Mouse (Mus musculus): ENCODE data around the gene Etnk1. TPM values are rescaled to one million over a fixed set of nuclear protein-coding genes. Genes with fewer than 3 reads are reported as not detected.

The Etnk1 gene
- polyA plus RNA-seq, 1 experiment: 113 TPM

- H3K27me3 ChIP-seq (ENCODE audit: control insufficient read depth, insufficient read depth, low read length): no peaks in the 10 kb centered on the region
- DNase-seq: no peak
- no peak for TF ChIP-seq POLR2A (IDR thresholded peaks at IDR 0.05; ENCODE audit: control insufficient read depth, extremely low read depth, insufficient read depth, low read length, poor library complexity)
- no peak for TF ChIP-seq CTCF (IDR thresholded peaks at IDR 0.05; ENCODE audit: borderline replicate concordance, control insufficient read depth, extremely low read depth, insufficient read depth, low read length, poor library complexity)
- H3K27ac ChIP-seq (ENCODE audit: control insufficient read depth, insufficient read depth, low read length): peak overlapping the region; percentile 14; the same call in 1 of the 2 replicates
- H3K4me1 ChIP-seq (replicated peaks; ENCODE audit: control insufficient read depth, insufficient read depth, low read length): peaks cover 37% of the 10 kb centered on the region
- H3K36me3 ChIP-seq (ENCODE audit: control insufficient read depth, insufficient read depth, low read length): peaks cover 49% of the 10 kb centered on the region
- H3K4me3 ChIP-seq (ENCODE audit: control insufficient read depth, insufficient read depth, low read length): no peak overlapping the region
- WGBS: 95% methylated on average over 4 of the region's 4 CpGs
Observed at GRCm38 (mm10) chr6:143174226-143174625, 7.2 kb downstream of the Etnk1 start.

GRCm38 (mm10) chr6:143174906-143175656, 8.1 kb downstream of the Etnk1 start:
- DNase-seq: peak; percentile 49
- Histone ChIP-seq H3K27me3 (ENCODE audit: control insufficient read depth, insufficient read depth, low read length) (no peaks in the 10 kb centered on the region), H3K4me3 (ENCODE audit: control insufficient read depth, insufficient read depth, low read length) (no peak overlapping the region), H3K27ac (ENCODE audit: control insufficient read depth, insufficient read depth, low read length) (no peak overlapping the region), H3K4me1 (replicated peaks; ENCODE audit: control insufficient read depth, insufficient read depth, low read length) (peaks cover 34% of the 10 kb centered on the region), H3K36me3 (ENCODE audit: control insufficient read depth, insufficient read depth, low read length) (peaks cover 54% of the 10 kb centered on the region)
- no peak for TF ChIP-seq POLR2A (IDR thresholded peaks at IDR 0.05; ENCODE audit: control insufficient read depth, extremely low read depth, insufficient read depth, low read length, poor library complexity)
- no peak for TF ChIP-seq CTCF (IDR thresholded peaks at IDR 0.05; ENCODE audit: borderline replicate concordance, control insufficient read depth, extremely low read depth, insufficient read depth, low read length, poor library complexity)
- WGBS: 52% methylated on average over 3 of the region's 3 CpGs

GRCm38 (mm10) chr6:143176076-143176475, 9.1 kb downstream of the Etnk1 start:
- DNase-seq: no peak
- no peak for TF ChIP-seq CTCF (IDR thresholded peaks at IDR 0.05; ENCODE audit: borderline replicate concordance, control insufficient read depth, extremely low read depth, insufficient read depth, low read length, poor library complexity)
- no peak for TF ChIP-seq POLR2A (IDR thresholded peaks at IDR 0.05; ENCODE audit: control insufficient read depth, extremely low read depth, insufficient read depth, low read length, poor library complexity)

GRCm38 (mm10) chr6:143176591-143176990, 9.6 kb downstream of the Etnk1 start:
- Histone ChIP-seq H3K4me1 (replicated peaks; ENCODE audit: control insufficient read depth, insufficient read depth, low read length) (peaks cover 28% of the 10 kb centered on the region), H3K27me3 (ENCODE audit: control insufficient read depth, insufficient read depth, low read length) (no peaks in the 10 kb centered on the region), H3K27ac (ENCODE audit: control insufficient read depth, insufficient read depth, low read length) (no peak overlapping the region), H3K36me3 (ENCODE audit: control insufficient read depth, insufficient read depth, low read length) (peaks cover 65% of the 10 kb centered on the region), H3K4me3 (ENCODE audit: control insufficient read depth, insufficient read depth, low read length) (no peak overlapping the region)
- WGBS: 78% methylated on average over 9 of the region's 9 CpGs
- TF ChIP-seq POLR2A (IDR thresholded peaks at IDR 0.05; ENCODE audit: control insufficient read depth, extremely low read depth, insufficient read depth, low read length, poor library complexity) (no peak), CTCF (IDR thresholded peaks at IDR 0.05; ENCODE audit: borderline replicate concordance, control insufficient read depth, extremely low read depth, insufficient read depth, low read length, poor library complexity) (no peak)
- DNase-seq: no peak

More at GRCm38 (mm10) chr6:143176076-143176475, 9.1 kb downstream of the Etnk1 start:
- peaks cover 63% of the 10 kb centered on the region for H3K36me3 ChIP-seq (ENCODE audit: control insufficient read depth, insufficient read depth, low read length)
- H3K27me3 ChIP-seq (ENCODE audit: control insufficient read depth, insufficient read depth, low read length): no peaks in the 10 kb centered on the region
- no peak overlapping the region for H3K27ac ChIP-seq (ENCODE audit: control insufficient read depth, insufficient read depth, low read length)
- H3K4me3 ChIP-seq (ENCODE audit: control insufficient read depth, insufficient read depth, low read length): no peak overlapping the region
- WGBS: 96% methylated on average over 9 of the region's 9 CpGs
- peaks cover 32% of the 10 kb centered on the region for H3K4me1 ChIP-seq (replicated peaks; ENCODE audit: control insufficient read depth, insufficient read depth, low read length)

GRCm38 (mm10) chr6:143179181-143179580, 12.2 kb downstream of the Etnk1 start:
- no peak for DNase-seq
- no peak overlapping the region for H3K27ac ChIP-seq (ENCODE audit: control insufficient read depth, insufficient read depth, low read length)
- H3K27me3 ChIP-seq (ENCODE audit: control insufficient read depth, insufficient read depth, low read length): no peaks in the 10 kb centered on the region
- peaks cover 18% of the 10 kb centered on the region for H3K4me1 ChIP-seq (replicated peaks; ENCODE audit: control insufficient read depth, insufficient read depth, low read length)
- WGBS: 93% methylated on average over 4 of the region's 4 CpGs
- H3K4me3 ChIP-seq (ENCODE audit: control insufficient read depth, insufficient read depth, low read length): no peak overlapping the region
- TF ChIP-seq POLR2A (IDR thresholded peaks at IDR 0.05; ENCODE audit: control insufficient read depth, extremely low read depth, insufficient read depth, low read length, poor library complexity) (no peak), CTCF (IDR thresholded peaks at IDR 0.05; ENCODE audit: borderline replicate concordance, control insufficient read depth, extremely low read depth, insufficient read depth, low read length, poor library complexity) (no peak)
- H3K36me3 ChIP-seq (ENCODE audit: control insufficient read depth, insufficient read depth, low read length): peaks cover 66% of the 10 kb centered on the region

GRCm38 (mm10) chr6:143179733-143180132, 12.7 kb downstream of the Etnk1 start:
- WGBS: 65% methylated on average over 2 of the region's 2 CpGs
- Histone ChIP-seq H3K4me1 (replicated peaks; ENCODE audit: control insufficient read depth, insufficient read depth, low read length) (peaks cover 13% of the 10 kb centered on the region), H3K4me3 (ENCODE audit: control insufficient read depth, insufficient read depth, low read length) (no peak overlapping the region), H3K36me3 (ENCODE audit: control insufficient read depth, insufficient read depth, low read length) (peaks cover 71% of the 10 kb centered on the region), H3K27me3 (ENCODE audit: control insufficient read depth, insufficient read depth, low read length) (no peaks in the 10 kb centered on the region), H3K27ac (ENCODE audit: control insufficient read depth, insufficient read depth, low read length) (no peak overlapping the region)
- DNase-seq: no peak
- TF ChIP-seq CTCF (IDR thresholded peaks at IDR 0.05; ENCODE audit: borderline replicate concordance, control insufficient read depth, extremely low read depth, insufficient read depth, low read length, poor library complexity): no peak
- no peak for TF ChIP-seq POLR2A (IDR thresholded peaks at IDR 0.05; ENCODE audit: control insufficient read depth, extremely low read depth, insufficient read depth, low read length, poor library complexity)
